Mouse (Mus musculus) adrenal gland, adult 8-10 months (tissue): ENCODE measurements at regions not wholly inside any gene's neighbourhood (a gene's known extent, or its start where the extent isn't known, plus 50 kb on each side); places are given as distances from the start of the nearest gene placed in this dataset.

Source experiments
- DNase-seq: peaks from one replicate; pipeline ENCODE4 v3.0.0; 2022

DNA sequence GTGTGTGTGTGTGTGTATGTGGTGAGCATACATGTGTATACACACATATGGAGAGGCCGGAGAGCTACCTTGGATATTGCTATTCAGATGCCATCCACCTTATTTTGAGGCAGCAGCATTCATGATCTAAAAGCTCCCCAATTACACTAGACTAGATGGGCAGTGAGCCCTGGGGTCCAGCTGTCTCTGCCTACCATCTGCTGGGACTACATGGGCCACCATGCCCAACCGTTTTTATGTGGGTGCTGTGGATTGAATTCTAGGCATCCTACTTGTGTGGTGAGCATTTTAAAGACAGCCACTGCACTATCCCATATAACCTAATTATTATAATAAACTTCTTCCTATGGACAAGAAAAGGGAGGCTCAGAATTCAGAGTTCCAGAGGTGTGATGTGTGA is 172.6 kb downstream of the Gas1 start:
- DNase-seq, result no peak

GRCm38 (mm10) chr13:60002098-60002497 is 175.1 kb downstream of the Gas1 start:
- no peak for DNase-seq

DNA sequence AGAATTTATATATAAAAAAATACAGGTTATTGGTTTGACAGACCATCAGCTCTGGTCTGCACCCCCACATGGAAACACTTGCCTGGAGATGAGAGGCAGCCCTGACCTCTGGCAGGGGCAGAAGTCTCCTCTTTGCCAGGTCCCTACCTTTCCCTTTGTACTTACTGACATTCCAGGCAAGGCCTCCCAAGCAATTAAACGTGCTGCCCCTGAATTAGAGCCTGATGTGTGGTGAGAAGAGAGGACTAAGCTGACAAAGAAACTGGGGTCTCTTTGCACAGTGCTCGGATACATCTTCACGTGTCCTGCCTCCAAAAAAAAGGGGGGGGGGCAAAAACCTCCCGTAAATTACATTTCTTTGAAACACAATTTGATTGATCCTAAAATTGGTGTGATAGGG is 175.5 kb downstream of the Gas1 start:
- DNase-seq, result no peak

DNA sequence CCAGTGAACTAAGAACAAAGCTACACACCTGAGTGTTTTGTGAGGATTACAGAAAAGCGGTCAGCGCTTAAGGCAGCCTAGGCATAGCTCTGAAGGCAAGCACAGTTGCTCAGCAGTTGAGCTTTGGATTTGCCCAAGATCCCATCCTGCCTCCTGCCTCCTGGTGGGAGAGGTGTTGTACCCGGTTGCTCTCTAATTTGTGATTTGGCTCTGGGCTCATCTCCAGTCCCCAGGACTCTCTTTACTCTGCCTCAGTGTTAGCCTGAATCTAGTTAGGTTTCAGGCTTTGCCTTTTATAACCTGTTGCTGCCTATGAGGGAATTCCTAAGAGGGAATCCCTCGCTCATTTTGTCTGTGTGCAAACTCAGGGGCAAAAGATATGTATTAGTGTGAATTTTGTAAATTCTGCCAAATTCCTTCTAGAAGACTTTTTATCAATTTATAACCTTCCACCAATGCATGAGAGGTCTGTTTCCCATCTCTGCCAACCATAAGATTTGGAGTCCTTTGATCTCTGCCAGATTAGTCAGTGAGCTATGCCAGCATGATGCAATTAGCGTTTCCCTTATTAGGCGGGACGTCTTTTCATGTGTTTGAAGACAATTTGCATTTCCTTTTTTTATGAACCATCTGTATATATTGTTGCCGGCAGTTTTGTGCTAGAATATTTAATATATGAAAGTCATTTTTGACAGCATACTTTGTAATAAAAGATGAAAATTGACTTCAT is 176.4 kb downstream of the Gas1 start:
- no peak for DNase-seq

- no peak for DNase-seq
Observed at GRCm38 (mm10) chr13:59997431-59997830, 174.5 kb upstream of the Tut7 start.

GRCm38 (mm10) chr13:59996146-59996814 is 173.3 kb upstream of the Tut7 start:
- DNase-seq, result no peak

DNA sequence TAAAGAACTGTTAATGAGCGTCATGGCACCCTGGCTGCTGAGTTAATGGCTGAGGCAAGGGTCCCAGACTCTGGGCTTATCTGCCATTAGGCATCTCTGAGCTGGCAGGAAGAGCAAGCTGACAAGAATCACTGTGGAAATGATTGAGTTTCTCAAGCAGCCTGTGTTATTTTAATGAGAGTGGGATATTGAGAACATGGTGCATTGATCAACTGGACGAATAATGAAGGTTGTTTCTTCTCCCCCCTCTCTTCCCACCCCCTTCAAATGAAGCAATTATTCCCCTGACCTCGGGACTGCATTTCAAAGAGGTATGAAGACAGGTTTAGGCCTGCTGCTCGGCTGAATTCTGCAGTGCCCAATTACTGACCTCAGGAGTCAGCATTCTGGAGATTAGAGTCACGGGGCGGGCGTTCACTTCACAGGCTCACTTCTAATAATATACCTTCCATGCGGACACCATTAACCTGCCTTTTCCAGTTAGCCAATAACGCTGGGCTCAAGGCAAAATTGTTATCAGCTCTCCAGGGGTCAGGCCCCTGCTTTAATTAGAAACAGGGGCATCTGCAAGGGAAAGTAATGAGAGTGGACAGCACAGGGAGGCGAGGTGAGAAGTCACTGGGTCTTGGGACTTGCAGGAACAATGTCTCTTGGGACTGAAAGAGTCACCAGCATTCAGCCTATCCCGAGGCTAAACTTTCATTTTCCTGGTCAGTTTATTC is 170.0 kb upstream of the Tut7 start:
- no peak for DNase-seq

DNA sequence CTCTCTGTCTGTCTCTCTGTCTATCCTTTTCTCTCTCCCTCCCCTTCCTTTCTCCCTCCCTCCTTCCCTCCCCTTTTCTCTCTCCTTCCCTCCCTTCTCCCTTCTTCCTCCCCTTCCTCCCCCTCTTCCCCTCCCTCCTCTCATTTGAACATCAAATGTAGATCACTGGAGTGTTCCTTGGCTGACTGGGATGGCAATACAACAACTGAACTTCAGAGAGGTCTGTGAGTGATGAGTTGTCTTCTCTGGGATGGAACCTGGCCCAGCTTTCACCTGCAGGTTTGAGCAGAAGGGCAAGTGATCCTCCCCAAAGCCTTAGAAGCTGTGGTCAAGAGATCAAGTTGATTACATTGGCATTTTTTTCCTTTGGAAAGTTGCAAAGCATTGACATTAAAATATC is 169.4 kb upstream of the Tut7 start:
- DNase-seq, result no peak

GRCm38 (mm10) chr13:59990402-59991280 is 167.7 kb upstream of the Tut7 start:
- DNase-seq, result no peak

- DNase-seq, result no peak
Observed at GRCm38 (mm10) chr13:59988393-59988965, 165.5 kb upstream of the Tut7 start.

- DNase-seq, result no peak
Observed at GRCm38 (mm10) chr13:59976425-59976824, 153.5 kb upstream of the Tut7 start.

- no peak for DNase-seq
Observed at GRCm38 (mm10) chr13:59972093-59972427, 149.1 kb upstream of the Tut7 start.

DNA sequence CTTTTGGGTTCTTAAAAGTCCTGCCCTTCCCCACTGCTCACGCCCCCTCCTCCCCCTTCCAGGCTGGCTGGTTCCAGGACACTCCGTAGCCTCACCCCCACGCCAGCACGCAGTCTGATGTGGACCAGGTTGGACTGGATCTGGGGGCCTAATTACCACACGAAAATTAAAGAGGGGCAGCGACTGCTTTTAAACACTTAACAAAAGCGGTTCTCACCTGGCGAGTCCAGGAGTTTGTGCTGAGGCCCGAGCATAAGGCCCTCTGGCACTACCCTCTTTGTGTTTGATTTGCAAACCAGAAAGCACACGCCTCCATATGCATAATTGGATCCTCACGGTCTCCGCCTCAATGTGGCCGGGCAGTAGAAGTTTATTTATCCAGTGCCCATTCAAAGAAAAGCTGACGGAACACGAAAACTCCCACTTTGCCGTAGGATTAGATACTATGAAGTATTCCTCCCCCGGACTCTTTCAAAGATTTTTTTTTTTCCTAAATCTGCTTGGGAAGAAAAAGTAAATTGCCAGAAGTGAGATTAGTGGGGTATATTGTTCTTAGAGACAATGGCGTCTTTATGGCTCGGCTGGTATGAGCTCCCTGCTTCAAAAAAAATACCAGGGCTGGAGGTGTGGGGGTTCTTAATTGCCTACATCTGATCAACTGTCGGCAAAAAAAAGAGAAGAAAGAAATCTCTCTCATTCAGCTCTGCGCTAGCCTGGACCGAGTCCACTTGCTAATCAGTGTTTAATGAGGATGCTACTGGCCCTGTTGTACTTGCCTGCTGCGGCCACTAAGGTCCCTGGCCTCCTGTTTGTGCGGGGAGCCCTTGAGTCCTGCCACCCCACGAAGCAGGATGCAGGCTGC is 148.5 kb upstream of the Tut7 start:
- no peak for DNase-seq

DNA sequence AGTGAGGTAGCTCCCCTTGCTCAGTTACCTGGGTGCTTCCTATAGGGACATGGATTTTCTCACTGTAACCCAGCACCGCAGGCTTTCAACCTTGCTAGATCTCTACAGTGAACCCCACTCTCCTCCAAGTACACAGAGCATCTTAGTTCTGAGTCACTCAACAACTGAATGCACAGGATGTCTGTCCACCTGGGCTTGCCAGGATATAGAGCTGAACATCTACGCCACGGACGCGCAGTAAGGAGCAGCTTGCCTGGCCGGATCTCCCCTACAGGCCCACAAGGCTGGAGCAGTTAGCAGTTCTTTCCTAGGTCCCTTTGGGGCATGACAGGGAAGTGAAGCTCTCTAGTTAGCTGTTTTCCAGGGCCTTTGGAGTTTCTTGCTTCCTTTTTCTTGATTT is 147.5 kb upstream of the Tut7 start:
- no peak for DNase-seq

DNA sequence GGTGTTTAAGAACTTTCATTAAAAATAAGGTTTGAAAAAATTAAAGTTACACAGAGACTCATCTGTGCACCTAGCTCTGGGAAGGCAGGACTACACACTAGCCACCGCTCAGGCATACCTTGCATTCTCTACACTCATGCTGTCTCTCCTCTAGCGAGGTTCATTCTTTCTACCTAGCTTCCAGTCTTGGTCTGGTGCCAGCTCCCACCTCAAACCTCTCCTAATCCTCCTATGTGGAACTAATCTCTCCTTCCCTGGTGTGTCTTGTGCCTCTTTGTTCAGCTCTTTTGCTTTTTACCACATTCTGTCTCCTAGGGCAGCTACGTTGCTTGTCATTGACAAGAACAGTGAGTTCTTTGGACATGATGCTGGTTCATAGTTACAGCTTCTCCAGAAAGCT is 146.5 kb upstream of the Tut7 start:
- DNase-seq, result no peak

- no peak for DNase-seq
Observed at GRCm38 (mm10) chr13:59968584-59969240, 145.8 kb upstream of the Tut7 start.

- DNase-seq, result no peak
Observed at GRCm38 (mm10) chr13:59966535-59967255, 143.7 kb upstream of the Tut7 start.

DNA sequence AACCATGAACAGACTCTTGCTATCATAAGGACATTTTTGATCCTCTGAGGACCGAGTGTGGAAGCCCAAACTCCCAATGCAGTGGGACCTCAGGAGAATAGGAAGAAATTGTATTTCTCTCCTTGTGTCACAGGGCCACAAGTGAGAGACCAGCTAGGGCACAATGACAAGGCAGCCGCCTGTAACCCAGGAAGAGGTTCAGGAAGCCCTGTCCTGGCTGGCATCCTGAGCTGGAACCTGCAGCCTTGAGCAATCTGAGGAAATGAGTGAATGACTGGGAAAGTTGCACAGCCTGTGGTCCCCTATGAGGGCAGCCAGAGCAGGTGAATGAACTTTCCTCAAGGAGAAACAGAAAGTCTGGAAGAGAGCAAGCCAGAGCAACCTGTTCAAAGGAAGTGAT is 142.0 kb upstream of the Tut7 start:
- no peak for DNase-seq

- DNase-seq, result no peak
Observed at GRCm38 (mm10) chr13:59962676-59963664, 140.0 kb upstream of the Tut7 start.
